Mouse (Mus musculus): ENCODE results near the gene Ccer2.

Gene Ccer2

DNA sequence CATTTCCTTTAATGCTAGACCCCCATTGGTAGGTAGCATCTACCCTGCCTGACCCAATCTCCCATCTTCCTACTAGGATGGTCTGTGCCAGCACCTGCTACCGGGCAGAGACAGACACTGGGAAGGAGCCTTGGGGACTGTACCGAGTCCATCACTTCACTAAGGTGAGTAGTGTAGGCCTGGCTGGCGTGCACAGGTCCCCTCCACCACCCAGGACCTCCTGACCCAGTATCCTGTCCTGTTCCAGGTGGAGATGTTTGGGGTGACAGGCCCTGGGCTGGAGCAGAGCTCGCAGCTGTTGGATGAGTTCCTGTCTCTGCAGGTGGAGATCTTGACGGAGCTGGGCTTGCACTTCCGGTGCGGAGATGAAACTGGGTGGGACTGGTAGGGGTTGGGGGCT is 6.0 kb upstream of the Ccer2 start:
- DNase-seq (ENCODE audit: low spot score) = no peak

DNA sequence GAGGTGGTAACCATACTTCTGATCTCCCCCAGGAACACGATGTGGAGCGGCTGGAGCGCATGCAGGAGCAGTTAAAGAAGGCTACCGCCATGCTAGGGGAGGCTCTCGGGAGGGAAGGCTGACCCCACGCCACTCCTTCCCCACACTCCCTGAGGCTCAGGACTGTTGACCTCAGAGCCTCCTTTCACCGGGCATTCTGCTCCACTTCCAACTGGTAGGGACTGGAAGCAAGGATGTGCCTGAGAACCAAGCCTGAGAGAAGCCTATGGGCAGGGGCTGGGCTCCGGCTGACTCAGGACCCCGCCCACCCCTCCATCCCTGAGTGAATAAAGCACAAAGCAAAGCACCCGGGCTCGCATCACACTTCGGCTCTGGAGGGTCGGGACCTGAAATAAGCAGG is 2.6 kb downstream of the Ccer2 start:
- no peak for DNase-seq (ENCODE audit: low spot score)

DNA sequence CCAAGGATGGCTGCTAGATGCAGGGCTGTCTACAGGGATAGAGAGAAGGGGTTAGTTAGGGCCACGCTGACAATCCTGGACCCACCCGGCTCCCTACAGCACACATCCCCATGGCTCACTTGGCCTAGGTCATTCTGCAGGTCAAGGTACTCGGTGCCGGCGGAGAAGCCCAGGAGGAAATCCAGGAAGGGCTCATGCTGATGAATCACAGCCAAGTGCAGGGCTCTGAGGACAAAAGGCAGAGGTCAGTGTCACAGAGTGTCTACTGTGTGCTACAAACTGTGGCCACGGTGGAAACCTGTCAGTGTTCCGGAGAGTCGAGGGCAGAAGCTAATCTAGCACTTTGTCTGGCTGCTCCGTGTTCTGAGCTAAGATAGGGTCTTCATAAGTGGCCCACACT is 5.9 kb downstream of the Ccer2 start:
- no peak for DNase-seq (ENCODE audit: low spot score)

DNA sequence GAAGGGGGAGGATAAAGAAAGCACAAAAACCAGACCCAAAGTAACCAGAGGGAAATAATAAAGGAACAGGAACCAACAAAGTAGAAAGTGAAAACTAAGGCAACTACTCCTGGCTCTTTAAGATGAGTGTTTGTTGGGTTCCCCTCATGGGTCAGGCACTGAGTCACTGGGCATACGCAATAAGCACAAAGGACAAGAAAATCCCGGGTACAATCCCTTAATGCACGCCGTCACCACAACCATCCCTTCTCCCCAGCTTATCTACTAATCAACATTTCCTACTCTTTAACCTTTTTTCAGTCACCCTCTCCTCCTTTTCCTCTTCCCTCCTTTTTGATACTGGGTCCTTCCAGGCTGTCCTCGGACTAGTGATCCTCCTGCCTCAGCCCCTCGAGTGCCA is 9.2 kb downstream of the Ccer2 start:
- DNase-seq (ENCODE audit: low spot score) = no peak

DNA sequence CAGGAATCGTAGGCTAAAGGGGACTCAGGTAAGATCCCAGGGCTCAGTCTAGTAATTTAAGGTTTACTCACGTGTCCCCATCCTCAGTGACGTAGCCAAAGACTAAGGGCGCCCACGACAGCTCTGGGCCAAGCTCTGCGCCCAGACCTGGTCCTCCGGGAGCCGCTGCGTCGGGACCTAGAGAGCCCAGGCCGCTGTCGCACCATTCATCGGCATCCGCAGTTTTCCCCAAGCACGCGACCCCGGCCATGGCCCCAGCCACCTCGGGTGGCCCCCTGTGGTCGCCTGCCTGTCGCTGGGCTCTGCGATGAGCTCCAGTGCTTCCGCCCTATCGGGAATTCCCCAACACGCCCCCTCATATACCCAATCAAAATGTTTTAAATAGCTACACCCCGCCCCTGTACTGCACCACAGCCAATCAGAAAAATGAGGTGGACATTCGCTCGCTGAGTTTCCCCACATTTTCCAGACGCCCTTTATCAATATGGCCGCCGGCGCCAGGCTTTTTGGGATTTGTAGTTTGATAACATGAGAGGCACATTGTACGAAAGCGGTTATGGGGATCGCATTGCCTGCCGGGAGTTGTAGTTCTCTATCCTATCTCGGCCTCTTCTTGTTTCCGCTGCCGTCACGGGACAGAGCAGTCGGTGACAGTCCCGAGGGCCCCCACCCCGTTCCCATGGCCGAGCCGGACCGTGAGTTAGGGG is 10.4 kb downstream of the Ccer2 start, which contains the start of gene Sirt2:
Gene Sirt2, plus strand, starts transcription at position 563 of the 707 bp plus-strand sequence.
- peak; percentile 96 for DNase-seq (ENCODE audit: low spot score)

DNA sequence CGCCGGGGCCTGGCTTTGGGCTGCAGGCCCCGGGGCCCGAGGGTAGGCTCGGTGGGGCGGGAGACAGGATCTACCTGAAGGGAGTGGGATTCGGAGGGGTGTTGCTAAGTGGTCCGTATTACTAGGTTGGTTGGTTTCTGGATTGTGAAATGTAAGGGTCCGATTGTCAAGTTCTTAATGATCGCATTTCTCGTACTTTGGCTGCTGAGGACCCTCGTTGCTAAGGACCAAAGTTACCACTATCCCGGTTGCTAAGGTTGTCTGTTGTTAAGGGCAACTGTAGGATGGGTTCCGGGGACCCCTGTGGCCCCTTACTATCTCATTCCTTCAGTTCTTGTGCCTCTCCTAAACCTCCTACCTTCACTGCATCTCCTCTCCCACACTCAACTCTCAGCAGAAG is 10.9 kb downstream of the Ccer2 start:
- peak; percentile 28 for DNase-seq (ENCODE audit: low spot score)

DNA sequence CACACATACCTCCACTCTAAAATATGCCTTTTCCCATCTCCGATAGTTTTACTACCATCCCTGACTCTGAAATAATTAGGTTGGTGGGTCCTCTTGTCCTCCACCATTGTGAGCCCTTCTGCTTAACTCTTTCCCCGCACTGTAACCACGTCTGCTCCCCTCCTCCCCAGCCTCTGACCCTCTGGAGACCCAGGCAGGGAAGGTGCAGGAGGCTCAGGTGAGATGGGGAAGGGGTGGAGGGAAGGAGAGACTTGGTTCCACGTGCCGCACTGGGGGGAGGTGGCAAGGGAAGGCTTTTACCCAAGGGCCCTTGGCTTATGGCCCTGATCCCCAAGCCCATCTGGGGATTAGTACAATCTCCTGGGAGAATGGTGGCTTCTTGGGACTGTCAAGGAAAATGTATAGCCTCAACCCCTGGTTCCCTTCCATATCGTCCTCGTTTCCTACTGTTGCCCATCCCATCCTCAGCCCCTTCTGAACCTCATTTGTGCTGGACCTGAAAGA is 11.5 kb downstream of the Ccer2 start, which contains the start of gene Nfkbib:
Gene Nfkbib, minus strand, starts transcription at position 51 of the 504 bp plus-strand sequence.
- DNase-seq (ENCODE audit: low spot score) = no peak

DNA sequence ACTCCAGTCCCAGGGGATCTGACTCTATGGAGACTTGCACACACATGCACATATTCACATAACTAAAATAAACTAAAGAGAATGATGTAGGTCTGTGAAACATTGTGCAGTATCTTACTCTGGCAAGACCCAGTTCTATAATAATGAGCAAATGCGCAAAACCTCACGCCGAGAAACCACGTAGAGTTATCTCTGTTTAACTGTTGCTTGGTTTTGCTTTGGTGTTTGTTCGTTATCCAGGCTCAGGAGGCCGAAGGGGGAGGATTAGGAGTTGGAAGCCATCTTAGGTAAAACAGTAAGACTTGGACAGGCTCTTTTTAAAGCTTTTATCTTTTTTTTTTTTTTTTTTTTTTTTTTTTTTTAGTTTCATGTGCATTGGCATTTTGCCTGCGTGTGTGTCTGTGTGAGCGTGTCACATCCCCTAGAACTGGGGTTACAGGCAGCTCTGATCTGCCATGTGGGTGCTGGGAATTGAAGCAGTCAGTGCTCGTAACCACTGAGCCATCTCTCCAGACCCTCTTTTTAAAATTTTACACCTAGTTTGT is 13.5 kb downstream of the Ccer2 start:
- DNase-seq (ENCODE audit: low spot score) = no peak

DNA sequence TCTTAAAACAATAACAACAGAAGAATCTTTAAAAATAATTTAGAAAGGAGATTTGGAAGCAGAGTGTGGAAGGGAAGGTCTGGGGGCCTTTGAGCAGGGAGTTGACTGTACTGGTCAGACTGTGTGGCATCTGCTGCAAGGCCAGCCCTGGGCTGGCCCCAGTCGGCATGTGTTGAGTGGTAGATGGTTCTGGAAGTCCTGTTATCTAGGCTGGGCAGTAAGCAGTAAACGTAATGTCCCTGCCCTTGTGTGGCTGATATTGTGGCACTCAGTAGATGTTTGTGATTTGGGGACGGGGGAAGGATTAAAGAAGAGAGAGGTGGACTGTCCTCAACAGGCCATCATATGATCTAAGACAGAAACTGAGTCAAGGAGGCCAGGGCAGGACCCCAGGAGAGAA is 14.3 kb downstream of the Ccer2 start:
- DNase-seq (ENCODE audit: low spot score) = no peak

DNA sequence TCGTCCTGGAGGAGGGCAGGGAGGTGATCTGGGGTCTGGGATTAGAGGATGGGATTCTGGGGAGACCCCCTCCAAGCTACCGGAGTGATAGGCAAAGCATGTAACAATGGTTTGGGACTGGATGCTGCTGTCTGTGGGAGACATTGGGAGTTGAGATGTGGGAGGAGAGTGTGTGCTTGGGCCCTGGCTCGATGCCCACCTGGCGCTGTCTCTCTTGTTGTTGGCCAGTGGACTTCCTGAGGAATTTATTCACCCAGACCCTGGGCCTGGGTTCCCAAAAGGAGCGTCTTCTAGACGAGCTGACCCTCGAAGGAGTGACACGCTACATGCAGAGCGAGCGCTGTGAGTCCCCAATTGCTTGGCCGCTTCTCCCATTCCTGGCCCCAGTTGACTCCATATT is 15.9 kb downstream of the Ccer2 start:
- no peak for DNase-seq (ENCODE audit: low spot score)

DNA sequence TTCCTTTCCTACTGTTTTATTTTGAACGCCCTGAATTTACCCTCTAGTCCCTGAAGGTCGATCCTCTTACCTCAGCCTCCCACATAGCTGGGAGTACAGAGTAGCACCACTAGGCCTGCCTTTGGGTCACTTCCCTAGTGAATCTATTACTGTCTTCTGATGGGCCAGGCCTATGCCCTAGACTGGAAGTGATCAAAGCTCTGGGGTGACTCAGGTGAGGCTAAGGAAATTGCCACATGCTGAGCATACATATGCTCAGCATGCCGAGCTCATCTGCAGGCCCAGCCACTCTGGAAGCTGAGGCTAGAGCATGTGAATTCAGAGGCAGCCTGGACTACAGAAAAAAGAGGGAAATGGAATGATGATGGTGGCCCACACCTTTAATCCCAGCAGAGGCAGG is 17.2 kb downstream of the Ccer2 start:
- DNase-seq (ENCODE audit: low spot score) = no peak

DNA sequence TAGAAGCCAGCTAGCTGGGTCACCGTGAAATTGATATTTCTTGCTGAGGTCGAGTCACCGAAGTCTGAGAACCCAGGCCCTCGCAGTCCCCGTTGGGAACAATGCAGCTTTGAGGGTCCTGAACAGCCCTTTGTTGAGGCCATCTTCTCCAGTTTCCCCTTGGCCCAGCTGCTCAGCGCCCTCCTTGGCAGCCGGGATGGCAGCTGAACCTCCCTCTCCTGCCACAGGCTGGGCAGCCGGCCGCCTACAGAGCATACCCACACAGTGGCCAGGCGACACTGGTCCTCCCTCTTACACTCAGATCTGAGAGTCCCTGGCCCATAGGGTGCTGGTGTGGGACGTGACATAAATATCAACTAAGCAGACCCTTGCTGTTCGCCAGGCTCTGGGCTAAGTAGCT is 18.2 kb downstream of the Ccer2 start:
- DNase-seq (ENCODE audit: low spot score) = no peak

DNA sequence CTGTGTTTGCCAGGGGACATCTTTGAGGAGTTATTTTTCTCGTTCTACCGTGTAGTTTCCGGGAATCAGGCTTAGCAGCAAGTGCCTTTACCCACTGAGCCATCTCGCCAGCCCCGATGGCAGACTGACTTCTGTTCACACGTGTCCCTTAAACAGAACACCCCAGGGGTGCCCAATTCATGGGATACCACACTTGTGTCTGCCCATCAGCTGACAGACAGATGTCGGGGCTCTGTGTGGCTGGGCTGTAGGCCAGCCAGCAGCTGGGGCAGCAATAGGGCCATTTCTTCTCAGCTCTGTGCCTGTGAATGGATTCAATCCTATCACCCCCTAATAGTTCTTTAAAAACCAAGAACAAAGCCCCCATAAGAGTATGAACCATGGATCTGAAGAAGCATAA is 19.2 kb downstream of the Ccer2 start:
- DNase-seq (ENCODE audit: low spot score) = no peak

DNA sequence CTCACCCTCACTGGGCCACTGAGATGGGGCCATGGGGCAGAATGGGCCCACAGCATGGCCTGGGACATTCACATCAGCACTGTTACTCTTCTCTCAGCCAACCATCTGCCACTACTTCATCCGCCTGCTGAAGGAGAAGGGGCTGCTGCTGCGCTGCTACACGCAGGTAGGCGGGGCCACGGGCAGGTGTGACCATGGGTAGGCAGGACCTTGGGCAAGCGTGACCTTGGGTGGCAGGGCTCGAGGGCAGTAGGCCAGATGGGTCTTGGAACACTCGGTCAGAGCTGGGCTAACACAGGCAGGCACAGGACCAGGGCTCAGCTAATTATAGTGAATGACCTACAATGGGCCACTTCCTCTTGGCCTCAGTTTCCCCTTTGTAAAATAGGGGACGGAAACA is 22.9 kb downstream of the Ccer2 start:
- no peak for DNase-seq (ENCODE audit: low spot score)

DNA sequence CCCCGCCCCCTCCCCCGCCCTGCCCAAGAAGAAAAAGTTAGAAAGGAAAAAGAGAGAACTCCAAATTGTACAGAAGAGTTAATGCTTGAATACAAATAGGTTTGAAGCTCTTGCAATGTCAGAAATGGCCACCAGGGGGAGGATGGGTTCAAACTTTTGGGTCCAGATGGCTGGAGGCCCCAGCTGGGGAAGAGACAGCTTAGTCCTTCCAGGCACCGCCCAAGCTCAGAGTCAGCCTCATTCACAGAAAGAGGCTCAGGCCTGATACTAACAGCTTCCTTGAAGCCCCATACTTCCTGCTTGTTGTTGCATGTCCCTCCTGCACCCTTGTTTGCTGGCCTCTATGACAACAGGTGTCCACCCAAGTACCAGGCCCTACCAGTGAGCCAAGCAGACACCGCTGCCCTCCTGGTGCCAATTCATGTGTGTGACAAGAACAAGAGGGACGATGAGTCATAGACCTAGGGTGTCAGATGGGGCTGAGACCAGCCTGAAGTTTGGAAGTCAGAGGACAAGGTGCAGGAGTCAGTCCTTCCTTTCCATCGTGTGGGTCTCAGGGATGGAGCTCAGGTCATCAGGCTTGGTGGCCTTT is 24.2 kb downstream of the Ccer2 start:
- DNase-seq (ENCODE audit: low spot score) = peak; percentile 88

DNA sequence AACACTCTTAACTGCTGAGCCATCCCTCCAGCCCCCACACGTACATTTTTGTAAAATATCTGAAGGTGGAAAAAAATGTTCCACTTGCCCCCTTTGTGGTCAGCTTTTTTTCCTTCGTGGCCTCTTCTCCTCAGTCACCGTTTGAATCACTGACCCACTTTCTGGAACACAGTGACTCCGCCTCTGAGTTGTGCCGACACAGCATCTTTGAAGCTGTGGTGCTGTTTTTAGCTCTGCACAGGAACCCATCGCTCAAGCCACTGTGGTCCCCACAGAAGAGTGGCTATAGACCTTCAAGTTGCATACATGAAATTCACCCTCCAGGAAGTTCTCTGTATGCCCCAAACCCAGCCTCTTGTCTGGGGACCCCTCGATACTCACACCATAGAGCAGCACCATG is 24.9 kb downstream of the Ccer2 start:
- DNase-seq (ENCODE audit: low spot score) = no peak

DNA sequence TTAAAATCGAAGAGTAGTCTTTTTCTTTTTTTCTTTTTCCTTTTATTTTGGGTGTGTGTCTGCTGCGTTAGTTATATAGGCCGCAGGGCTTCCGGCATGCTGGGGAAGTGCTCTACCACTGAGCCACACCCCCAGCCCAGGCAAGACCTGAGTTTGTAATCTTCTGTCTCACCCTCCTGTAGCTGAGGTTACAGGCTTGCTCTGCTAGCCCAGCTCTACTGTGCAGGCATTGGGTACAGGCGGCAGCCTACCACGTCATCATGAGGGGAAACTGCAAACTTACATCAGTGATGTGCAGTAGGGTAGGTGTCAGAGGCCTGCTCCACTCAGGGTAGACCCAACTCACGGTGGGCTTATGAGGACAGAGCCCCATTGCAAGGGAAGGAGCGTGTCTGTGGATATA is 25.3 kb downstream of the Ccer2 start:
- no peak for DNase-seq (ENCODE audit: low spot score)

DNA sequence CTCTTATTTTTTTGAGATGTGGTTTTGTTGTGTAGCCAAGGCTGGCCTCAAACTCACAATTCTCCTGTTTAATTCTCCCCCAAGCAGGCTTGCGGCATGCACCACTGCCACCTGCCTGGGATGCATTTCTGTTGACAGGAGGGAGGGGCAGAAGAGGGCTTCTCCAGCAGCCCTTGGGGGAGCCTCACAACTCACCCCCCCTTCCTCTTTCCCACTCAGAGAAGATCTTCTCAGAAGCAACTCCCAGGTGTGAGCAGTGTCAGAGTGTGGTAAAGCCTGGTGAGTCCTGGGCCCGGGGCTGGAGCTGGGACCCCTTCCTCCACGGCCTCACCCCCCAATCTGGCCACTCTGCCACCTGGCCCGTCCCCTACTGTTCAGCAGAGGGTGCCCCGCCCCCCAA is 29.2 kb downstream of the Ccer2 start:
- DNase-seq (ENCODE audit: low spot score) = no peak

DNA sequence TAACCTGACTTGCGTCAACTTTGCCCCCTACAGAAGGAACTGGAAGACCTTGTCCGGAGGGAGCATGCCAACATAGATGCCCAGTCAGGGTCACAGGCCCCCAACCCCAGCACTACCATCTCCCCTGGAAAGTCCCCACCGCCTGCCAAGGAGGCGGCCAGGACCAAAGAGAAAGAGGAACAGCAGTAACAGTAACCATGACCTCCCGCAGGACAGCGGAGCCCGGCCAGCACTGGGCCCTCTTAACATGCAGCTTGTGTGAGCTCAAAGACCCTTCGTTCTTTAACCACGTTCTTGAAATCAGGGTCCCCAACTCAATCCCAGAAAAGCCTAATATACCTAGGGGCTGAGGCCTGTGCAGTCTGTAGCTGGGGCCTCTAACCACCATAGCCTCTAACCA is 31.9 kb downstream of the Ccer2 start:
- no peak for DNase-seq (ENCODE audit: low spot score)

DNA sequence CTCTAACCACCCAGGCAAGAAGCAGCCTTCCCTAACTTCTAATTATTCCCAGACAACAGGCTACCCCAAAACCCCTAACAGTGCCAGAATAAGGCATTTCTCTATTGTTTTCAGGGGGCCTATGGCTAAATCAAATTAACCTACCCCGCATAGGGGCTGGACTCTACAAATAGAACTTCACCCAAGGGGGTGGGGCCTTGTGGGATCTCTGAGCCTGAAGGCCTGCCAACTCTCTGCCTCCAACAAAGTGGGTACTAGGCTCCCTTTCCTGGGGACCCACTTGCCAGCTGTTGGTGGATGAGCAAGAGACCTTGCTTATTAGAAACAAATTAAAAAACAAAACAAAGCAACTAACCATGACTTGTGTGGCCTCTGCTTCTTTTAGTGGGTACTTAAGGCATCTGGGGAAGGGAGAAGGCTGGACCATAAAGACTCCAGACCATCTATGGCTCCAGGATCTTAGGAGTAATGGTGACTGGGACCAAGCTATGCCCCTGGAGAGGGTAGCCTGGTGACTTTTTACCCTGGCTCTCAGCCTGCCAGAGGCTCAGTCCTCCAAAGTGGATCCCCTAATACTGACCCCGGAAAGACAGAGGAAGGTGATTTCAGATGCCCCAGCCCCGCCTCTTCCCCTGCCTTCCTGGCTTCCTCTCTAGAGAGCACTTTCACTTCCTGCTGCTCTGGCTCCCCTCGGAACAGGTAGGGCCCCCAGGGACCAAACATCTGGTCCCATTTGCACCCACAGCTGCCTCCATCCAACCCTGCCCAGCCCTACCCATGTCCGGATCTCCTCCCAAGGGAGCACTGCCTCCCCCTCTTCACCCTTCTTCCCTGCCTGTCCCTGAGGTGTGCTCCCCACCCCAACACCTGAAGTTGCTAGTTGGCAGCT is 32.6 kb downstream of the Ccer2 start, which contains the start of gene Rinl:
Gene Rinl, plus strand, starts transcription at position 663 of the 889 bp plus-strand sequence.
- no peak for DNase-seq (ENCODE audit: low spot score)

DNA sequence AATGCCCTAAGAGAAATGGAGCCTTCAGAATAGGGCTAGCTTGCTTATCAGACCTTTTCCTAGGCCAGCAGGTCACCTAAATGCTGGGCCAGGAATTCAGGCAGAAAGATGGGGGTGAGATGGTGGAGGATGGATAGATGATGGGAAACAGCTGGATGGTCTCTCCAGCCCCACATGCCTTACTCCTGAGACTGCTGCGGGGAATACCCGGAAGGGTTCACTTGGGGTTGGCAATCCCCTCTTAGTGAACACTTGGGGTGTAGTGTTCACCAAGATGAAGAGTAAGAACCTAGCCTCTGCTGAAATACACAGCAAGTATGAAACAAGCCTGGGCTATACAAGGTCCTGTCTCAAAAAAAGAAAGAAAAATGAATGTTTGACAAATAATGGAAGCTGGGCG is 33.3 kb downstream of the Ccer2 start:
- DNase-seq (ENCODE audit: low spot score) = no peak

DNA sequence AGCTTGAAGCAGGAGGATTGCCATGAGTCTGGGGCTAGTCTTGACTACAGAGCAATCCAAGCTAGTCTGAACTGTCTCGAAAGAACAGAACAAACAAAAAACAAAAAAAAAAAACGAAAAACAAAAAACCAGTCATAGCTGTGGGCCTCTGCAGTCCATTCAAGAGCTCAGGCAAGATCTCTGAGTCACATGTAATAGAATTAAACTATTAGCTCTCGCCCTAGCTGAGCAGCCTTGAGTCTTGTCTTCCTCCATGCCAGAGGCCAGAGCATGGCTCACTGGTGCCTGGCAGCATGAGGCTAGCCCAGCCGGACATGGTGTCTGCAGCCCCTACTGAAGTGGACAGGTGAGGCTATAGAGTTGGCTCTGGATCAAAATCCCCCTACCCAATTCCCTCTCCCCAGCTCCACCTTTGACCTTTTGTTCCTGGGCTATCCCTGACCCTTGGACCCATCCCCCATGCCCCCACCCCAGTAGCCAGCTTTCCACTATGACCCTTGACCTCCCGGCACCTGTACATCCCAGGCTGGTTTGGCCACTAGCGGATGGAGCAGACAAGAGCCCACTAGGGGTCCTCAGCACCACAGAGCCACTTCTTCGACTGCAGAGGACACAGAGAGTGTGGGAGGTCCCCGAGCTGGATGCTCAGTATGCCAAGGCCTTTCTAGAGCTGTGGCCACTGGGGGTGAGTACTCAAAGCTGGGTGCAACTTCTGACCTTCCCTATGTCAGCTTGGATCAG is 34.3 kb downstream of the Ccer2 start:
- peak; percentile 70 for DNase-seq (ENCODE audit: low spot score)
